Mouse (Mus musculus): Measurements from ENCODE around the gene Gipc2.

- TF ChIP-seq CTCF (IDR thresholded peaks at IDR 0.05; ENCODE audit: extremely low read depth, insufficient read depth, low read length) (no peak), POLR2A (IDR thresholded peaks at IDR 0.05; ENCODE audit: extremely low read depth, insufficient read depth, low read length) (no peak)
Observed at GRCm38 (mm10) chr3:152166699-152167451, 845 bp upstream of the Gipc2 start.
